8 mouse cellular contexts compared by ENCODE assay signal in the genomic region with DNA sequence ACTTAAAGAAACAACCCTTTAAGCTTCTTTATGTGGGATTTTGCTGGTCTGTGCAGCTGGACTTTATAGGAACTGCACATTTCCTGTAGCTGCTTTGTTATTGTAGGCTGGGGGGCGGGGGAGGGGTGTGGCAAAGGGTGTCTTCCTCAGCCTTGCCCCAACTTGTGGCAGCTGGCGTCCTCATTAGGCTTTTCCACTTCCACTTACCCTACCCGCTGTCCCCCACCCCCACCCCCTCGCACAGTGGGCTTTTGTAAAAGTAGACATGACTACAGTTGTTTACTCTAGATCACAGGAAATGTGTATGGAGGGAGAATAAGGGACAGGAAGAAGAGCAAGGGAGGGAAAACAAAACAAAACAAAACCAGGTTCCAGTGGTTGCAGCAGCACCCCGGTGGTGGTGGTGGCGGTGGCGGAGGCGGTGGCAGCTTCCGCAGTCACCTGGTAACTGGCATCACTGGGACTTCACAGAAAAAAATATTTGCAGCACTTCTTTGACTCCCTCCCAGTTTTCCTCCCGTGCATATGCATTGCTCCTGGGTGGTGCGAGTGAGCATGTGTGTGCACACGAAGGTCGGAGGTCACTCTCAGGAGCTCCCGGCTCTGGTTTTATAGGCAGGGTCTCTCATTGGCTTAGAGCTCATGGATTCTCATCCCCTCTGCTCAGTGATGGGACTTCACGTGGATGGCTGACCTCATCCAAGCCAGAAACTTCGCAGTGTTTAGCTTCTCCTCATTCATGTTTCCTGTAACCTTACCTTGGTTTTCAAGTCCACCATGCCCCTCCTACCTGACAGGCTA. TPM values are rescaled to one million over a fixed set of nuclear protein-coding genes. Genes with fewer than 3 reads are reported as not detected.
DNase-seq lines count a peak whose midpoint lies in the region; ATAC-seq and TF ChIP-seq lines count a peak whose summit lies in the region.

No protein-coding gene starts in this region.

- ATAC-seq in hindbrain, embryonic 13.5 days (ENCODE audit: low FRiP score) = no peak
- no peak for ATAC-seq in hindbrain, embryonic 14.5 days (ENCODE audit: low FRiP score)
- ATAC-seq in activated CD4-positive, CD25-positive, alpha-beta regulatory T cell, adult 4 months = peak; percentile 58
- ATAC-seq in limb, embryonic 11.5 days (ENCODE audit: insufficient number of reproducible peaks, low FRiP score, low TSS enrichment, low read depth) = no peak

- peak overlapping the region; percentile 10; the same call in 1 of the 2 replicates for H3K27ac ChIP-seq in hindbrain, embryonic 13.5 days
- H3K27ac ChIP-seq in hindbrain, embryonic 14.5 days = no peak overlapping the region; the same call in 1 of the 2 replicates
- peak overlapping the region; percentile 75 for H3K27ac ChIP-seq in limb, embryonic 11.5 days (replicated peaks; ENCODE audit: low read depth, low read length)
- peak overlapping the region; percentile 62 for H3K27ac ChIP-seq in small intestine, adult 2 months (ENCODE audit: insufficient read depth, low read depth, low read length)

- H3K27me3 ChIP-seq in hindbrain, embryonic 13.5 days = no peaks in the 10 kb centered on the region
- no peaks in the 10 kb centered on the region for H3K27me3 ChIP-seq in hindbrain, embryonic 14.5 days (ENCODE audit: control insufficient read depth, insufficient read depth, low read length)
- H3K27me3 ChIP-seq in limb, embryonic 11.5 days (ENCODE audit: control insufficient read depth, insufficient read depth, low read length) = no peaks in the 10 kb centered on the region
- no peaks in the 10 kb centered on the region for H3K27me3 ChIP-seq in small intestine, adult 2 months (ENCODE audit: control insufficient read depth, insufficient read depth, low read length)

- TF ChIP-seq POLR2A in small intestine, adult 2 months (IDR thresholded peaks at IDR 0.05; ENCODE audit: low read depth, low read length) = no peak

- no peak overlapping the region for H3K4me3 ChIP-seq in hindbrain, embryonic 13.5 days
- no peak overlapping the region for H3K4me3 ChIP-seq in hindbrain, embryonic 14.5 days (replicated peaks; ENCODE audit: low read length)
- H3K4me3 ChIP-seq in limb, embryonic 11.5 days (ENCODE audit: low read depth, low read length) = no peak overlapping the region
- no peak overlapping the region for H3K4me3 ChIP-seq in small intestine, adult 2 months (ENCODE audit: low read depth, low read length)

- H3K4me2 ChIP-seq in hindbrain, embryonic 13.5 days = no peak overlapping the region
- H3K4me2 ChIP-seq in hindbrain, embryonic 14.5 days (replicated peaks) = no peak overlapping the region
- no peak overlapping the region for H3K4me2 ChIP-seq in limb, embryonic 11.5 days (ENCODE audit: low read depth, severe bottlenecking)

- no peak for DNase-seq in hindbrain, embryonic 14.5 days (ENCODE audit: low spot score)
- DNase-seq in limb, embryonic 11.5 days (ENCODE audit: low spot score) = peak; percentile 30
- DNase-seq in layer of hippocampus, postnatal 25 days (ENCODE audit: extremely low spot score in 1 of 2, low spot score in 1 of 2) = no peak
- no peak for DNase-seq in cerebellum, adult 11 months
- DNase-seq in c-Kit-positive CD71-positive TER-119-positive erythroid progenitor cells, embryonic 14.5 days (ENCODE audit: low spot score) = no peak

- H3K36me3 ChIP-seq in hindbrain, embryonic 13.5 days = no peaks in the 10 kb centered on the region
- no peaks in the 10 kb centered on the region for H3K36me3 ChIP-seq in hindbrain, embryonic 14.5 days (replicated peaks; ENCODE audit: control insufficient read depth, insufficient read depth)
- no peaks in the 10 kb centered on the region for H3K36me3 ChIP-seq in limb, embryonic 11.5 days (ENCODE audit: control insufficient read depth, insufficient read depth, low read length)
- H3K36me3 ChIP-seq in small intestine, adult 2 months (ENCODE audit: control insufficient read depth, insufficient read depth, low read length) = no peaks in the 10 kb centered on the region

- TF ChIP-seq CTCF in small intestine, adult 2 months (IDR thresholded peaks at IDR 0.05; ENCODE audit: extremely low read depth, insufficient read length, insufficient replicate concordance, low read depth, low read length) = no peak

- no peak overlapping the region for H3K9ac ChIP-seq in hindbrain, embryonic 13.5 days
- no peak overlapping the region for H3K9ac ChIP-seq in hindbrain, embryonic 14.5 days
- no peak overlapping the region for H3K9ac ChIP-seq in limb, embryonic 11.5 days (ENCODE audit: low read length)

- no peaks in the 10 kb centered on the region for H3K9me3 ChIP-seq in hindbrain, embryonic 13.5 days
- H3K9me3 ChIP-seq in hindbrain, embryonic 14.5 days (ENCODE audit: control insufficient read depth, low read length) = no peaks in the 10 kb centered on the region
- no peaks in the 10 kb centered on the region for H3K9me3 ChIP-seq in limb, embryonic 11.5 days (ENCODE audit: control insufficient read depth, low read length)

- H3K4me1 ChIP-seq in hindbrain, embryonic 13.5 days (replicated peaks) = peaks cover 23% of the 10 kb centered on the region
- H3K4me1 ChIP-seq in hindbrain, embryonic 14.5 days (replicated peaks; ENCODE audit: control insufficient read depth, insufficient read depth, low read length) = no peaks in the 10 kb centered on the region; the same call in 1 of the 2 replicates
- H3K4me1 ChIP-seq in limb, embryonic 11.5 days (ENCODE audit: control insufficient read depth, insufficient read depth, low read length) = peaks cover 15% of the 10 kb centered on the region; the same call in 1 of the 2 replicates
- H3K4me1 ChIP-seq in small intestine, adult 2 months (ENCODE audit: control insufficient read depth, insufficient read depth, insufficient read length, low read length) = peaks cover 14% of the 10 kb centered on the region

- 77% methylated on average over 16 of the region's 16 CpGs for WGBS in hindbrain, embryonic 13.5 days
- 82% methylated on average over 16 of the region's 16 CpGs for WGBS in hindbrain, embryonic 14.5 days
- WGBS in limb, embryonic 11.5 days = 74% methylated on average over 16 of the region's 16 CpGs
- WGBS in small intestine, adult 2 months = 53% methylated on average over 16 of the region's 16 CpGs

RNA-seq across cellular contexts. Expression of gene Fam160b1, which starts 4.8 kb away (rescaled TPM):
- 13.5 and 13.7 TPM in 2 replicates for polyA plus RNA-seq in hindbrain, embryonic 13.5 days (2015; fragmentation: Nextera tagmentation; extraction: Ambion mirVana)
- 17.4 and 18.5 TPM in 2 replicates for polyA plus RNA-seq in hindbrain, embryonic 14.5 days (2014; fragmentation: Nextera tagmentation; extraction: Ambion mirVana)
- polyA plus RNA-seq in activated CD4-positive, CD25-positive, alpha-beta regulatory T cell, adult 4 months (2017; shearing (Covaris generic)) = 1 to 10 TPM; 8.3 to 9.0 TPM
- 15.8 and 16.6 TPM in 2 replicates for polyA plus RNA-seq in limb, embryonic 11.5 days (2014; fragmentation: Nextera tagmentation; extraction: Ambion mirVana)
- 6.4 and 11.5 TPM in 2 replicates for polyA plus RNA-seq in small intestine, adult 2 months (2012; rRNA removed)
- 10 to 100 TPM; 21.1 to 21.7 TPM for total RNA-seq in layer of hippocampus, postnatal 25 days (2021)

RNA-seq across cellular contexts. Expression of gene Ablim1, which starts 40.9 kb away (rescaled TPM):
- polyA plus RNA-seq in hindbrain, embryonic 13.5 days (2015; fragmentation: Nextera tagmentation; extraction: Ambion mirVana) = 37.9 and 40.2 TPM in 2 replicates
- polyA plus RNA-seq in hindbrain, embryonic 14.5 days (2014; fragmentation: Nextera tagmentation; extraction: Ambion mirVana) = 56.6 and 61.8 TPM in 2 replicates
- 100 to 1,000 TPM; 268 to 273 TPM for polyA plus RNA-seq in activated CD4-positive, CD25-positive, alpha-beta regulatory T cell, adult 4 months (2017; shearing (Covaris generic))
- polyA plus RNA-seq in limb, embryonic 11.5 days (2014; fragmentation: Nextera tagmentation; extraction: Ambion mirVana) = 16.8 and 17.9 TPM in 2 replicates
- polyA plus RNA-seq in small intestine, adult 2 months (2012; rRNA removed) = 25.6 and 47.2 TPM in 2 replicates
- 10 to 100 TPM; 66.9 to 79.0 TPM for total RNA-seq in layer of hippocampus, postnatal 25 days (2021)
